Mouse (Mus musculus): ENCODE measurements at regions not wholly inside any gene's neighbourhood (a gene's known extent, or its start where the extent isn't known, plus 50 kb on each side); places are given as distances from the start of the nearest gene placed in this dataset.

DNA sequence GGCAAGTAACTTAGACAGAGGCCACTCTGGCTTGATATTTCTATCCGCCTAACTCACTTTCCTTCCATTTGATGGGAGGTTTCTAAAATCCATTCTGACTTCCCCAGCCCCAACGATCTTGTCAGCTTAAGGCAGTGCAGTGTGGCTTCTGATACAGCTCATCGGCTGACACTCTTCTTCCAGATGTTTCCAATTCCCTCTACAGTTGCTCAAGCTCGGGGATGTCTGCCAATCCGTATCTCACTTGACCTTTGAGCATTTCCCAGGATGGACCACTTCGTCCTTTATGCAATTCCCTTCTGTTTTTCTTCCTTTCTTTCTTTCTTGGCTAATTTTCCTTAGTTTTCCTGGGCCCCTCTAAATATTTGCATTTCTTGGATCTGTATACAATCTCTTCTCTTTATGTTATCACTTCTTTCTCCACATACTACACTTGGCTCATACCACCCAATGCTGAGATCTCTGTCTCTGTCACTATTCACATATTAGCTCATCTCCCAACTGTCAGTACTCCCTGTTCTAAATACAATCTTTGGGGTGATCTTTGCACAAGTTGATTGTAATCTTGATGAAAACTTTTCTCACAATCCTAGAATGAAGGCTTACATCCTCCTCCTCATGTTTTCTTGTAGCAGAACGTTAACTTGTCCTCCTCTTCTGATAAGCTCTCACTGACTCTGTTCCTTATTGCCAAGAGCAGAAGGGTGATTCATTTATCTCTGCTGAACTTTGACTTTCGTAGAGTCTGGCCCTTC is 2636.5 kb upstream of the Gm7489 start:
- no peak for ATAC-seq (replicated peaks; ENCODE audit: low read depth, poor library complexity, severe bottlenecking)

- no peak for ATAC-seq (replicated peaks; ENCODE audit: low read depth, poor library complexity, severe bottlenecking)
These were observed 2636.0 kb upstream of the Gm7489 start for GRCm38 (mm10) chr15:51248789-51249040.

- no peak for ATAC-seq (replicated peaks; ENCODE audit: low read depth, poor library complexity, severe bottlenecking)
These were observed 2630.6 kb upstream of the Gm7489 start for GRCm38 (mm10) chr15:51254143-51254542.

- no peak for ATAC-seq (replicated peaks; ENCODE audit: low read depth, poor library complexity, severe bottlenecking)
These were observed 2629.5 kb upstream of the Gm7489 start for GRCm38 (mm10) chr15:51255203-51255615.

DNA sequence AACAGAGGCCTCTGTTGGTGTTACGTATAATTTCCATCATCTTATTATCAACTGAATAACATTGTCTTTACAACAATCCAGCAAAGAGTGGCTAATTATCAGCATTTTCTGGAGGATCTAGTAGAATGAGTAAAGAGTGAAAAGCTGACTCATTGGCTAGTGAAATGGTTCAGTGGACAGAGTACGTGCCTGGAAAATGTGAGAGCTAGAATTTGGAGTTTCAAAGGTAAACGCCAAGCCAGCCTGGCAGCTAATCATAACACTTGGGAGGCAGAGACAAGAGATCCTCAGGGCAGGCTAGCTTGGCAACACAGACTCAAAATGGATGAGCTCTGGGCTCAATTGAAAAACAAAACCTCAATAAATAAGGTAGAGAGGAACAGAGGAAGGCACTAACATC is 2628.0 kb upstream of the Gm7489 start:
- ATAC-seq (replicated peaks; ENCODE audit: low read depth, poor library complexity, severe bottlenecking) = no peak

- ATAC-seq (replicated peaks; ENCODE audit: low read depth, poor library complexity, severe bottlenecking) = no peak
These were observed 2620.0 kb upstream of the Gm7489 start for GRCm38 (mm10) chr15:51264599-51265163.

DNA sequence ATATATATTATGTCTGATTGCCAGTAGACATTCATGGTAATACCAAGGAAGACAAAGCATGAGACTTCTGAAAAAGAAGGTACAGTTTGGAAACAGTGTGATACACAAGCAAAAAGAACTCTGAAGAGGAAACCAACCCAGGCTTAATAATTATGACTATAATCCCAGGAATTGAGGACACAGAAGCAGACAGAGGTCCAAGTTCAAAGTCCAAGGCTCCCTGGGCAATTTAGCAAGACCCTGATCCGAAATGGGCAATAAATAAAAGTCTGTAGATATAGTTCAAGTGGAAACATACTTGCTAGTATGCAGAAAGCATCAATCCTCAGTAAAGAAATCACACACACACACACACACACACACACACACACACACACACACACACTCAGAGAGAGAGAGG is 2618.7 kb upstream of the Gm7489 start:
- no peak for ATAC-seq (replicated peaks; ENCODE audit: low read depth, poor library complexity, severe bottlenecking)

GRCm38 (mm10) chr15:51271632-51272312 is 2612.9 kb upstream of the Gm7489 start:
- no peak for ATAC-seq (replicated peaks; ENCODE audit: low read depth, poor library complexity, severe bottlenecking)

GRCm38 (mm10) chr15:51285334-51285733 is 2599.4 kb upstream of the Gm7489 start:
- no peak for ATAC-seq (replicated peaks; ENCODE audit: low read depth, poor library complexity, severe bottlenecking)

GRCm38 (mm10) chr15:51286352-51286751 is 2598.4 kb upstream of the Gm7489 start:
- ATAC-seq (replicated peaks; ENCODE audit: low read depth, poor library complexity, severe bottlenecking) = no peak

DNA sequence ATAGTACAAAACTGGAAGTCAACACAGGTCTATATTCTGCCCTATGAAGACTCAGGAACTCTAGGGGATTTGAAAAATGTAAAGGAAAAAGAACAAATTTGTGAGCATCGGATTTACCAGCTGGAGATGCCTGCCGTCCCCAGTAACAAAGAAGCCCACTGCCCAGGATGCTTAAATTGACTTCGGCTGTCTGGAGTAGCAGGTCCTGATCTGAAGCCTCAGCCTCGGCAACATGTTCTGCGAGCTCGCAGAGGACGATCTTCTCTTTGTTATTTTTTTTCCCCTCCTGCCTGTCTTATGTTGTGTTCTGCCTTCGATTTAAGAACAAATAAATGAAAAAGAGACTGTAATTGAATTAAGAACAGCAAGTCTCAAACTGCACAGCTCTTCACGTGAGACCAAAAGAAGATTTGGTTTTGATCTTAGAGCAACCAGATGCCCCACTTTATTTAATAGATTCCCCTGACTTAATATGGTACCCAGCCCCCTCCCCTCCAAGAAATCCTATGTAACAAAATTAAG is 2595.7 kb upstream of the Gm7489 start:
- ATAC-seq (replicated peaks; ENCODE audit: low read depth, poor library complexity, severe bottlenecking) = no peak

DNA sequence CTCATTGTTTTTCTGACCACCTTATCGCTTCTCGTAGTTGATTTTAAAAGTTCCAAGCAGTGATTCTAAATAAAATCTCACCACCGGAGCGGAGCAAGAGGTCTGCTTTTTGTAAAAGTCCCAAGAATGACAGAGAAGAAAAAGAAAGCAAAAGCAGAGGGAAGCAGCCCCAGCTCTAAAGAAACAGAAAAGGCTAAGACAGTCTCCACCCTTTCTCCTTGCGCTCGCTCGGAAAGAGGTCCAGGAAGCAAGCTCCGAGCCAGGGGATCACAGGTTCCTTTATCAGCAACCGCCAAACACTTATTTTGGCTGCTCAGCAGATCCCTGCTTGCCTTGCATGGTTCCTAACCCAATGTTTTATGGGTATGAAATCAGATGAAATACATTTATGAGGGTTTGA is 2594.8 kb upstream of the Gm7489 start:
- ATAC-seq (replicated peaks; ENCODE audit: low read depth, poor library complexity, severe bottlenecking) = 0 out of 2 replicates have a peak, but pooled peaks have one; percentile 25

DNA sequence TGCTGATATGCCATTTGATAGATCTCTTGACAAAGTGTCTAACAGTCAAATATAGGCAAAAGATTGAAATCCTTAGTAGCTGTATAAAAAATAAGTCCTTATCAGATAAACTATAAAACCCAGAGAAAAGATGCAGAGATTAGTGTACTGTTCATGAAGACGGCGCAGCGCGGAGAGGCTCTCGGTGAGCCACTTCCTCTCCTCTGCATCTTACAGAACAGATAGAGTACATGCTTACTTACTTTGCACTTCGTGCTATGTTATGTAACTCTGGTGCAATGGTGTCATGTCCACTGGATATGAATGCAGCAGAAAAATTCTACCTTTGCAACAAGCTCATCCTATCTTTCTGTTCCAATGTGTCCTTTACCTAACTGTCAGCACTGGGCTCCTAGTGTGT is 2593.5 kb upstream of the Gm7489 start:
- 0 out of 2 replicates have a peak, but pooled peaks have one; percentile 47 for ATAC-seq (replicated peaks; ENCODE audit: low read depth, poor library complexity, severe bottlenecking)

GRCm38 (mm10) chr15:51296841-51297240 is 2587.9 kb upstream of the Gm7489 start:
- ATAC-seq (replicated peaks; ENCODE audit: low read depth, poor library complexity, severe bottlenecking) = no peak

GRCm38 (mm10) chr15:51318072-51318471 is 2566.6 kb upstream of the Gm7489 start:
- no peak for ATAC-seq (replicated peaks; ENCODE audit: low read depth, poor library complexity, severe bottlenecking)

DNA sequence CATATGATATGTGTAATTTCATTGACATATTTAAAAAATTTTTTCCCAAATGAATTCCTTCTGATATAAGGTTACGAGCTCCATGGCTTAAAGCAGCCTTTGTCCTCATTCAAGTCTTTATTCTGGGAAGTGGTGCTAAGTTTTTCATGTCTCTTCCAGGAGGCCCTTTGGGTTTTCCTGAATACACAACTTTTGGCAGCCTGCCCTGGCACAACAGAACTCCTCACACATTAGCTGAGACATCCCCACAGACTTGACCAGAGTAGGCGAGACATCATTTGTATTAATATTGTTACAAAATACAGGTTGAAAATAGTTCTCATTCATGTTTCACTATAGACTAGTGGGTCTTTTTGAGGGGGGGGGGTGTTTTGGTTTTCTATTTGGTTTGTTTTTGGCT is 2565.9 kb upstream of the Gm7489 start:
- no peak for ATAC-seq (replicated peaks; ENCODE audit: low read depth, poor library complexity, severe bottlenecking)

DNA sequence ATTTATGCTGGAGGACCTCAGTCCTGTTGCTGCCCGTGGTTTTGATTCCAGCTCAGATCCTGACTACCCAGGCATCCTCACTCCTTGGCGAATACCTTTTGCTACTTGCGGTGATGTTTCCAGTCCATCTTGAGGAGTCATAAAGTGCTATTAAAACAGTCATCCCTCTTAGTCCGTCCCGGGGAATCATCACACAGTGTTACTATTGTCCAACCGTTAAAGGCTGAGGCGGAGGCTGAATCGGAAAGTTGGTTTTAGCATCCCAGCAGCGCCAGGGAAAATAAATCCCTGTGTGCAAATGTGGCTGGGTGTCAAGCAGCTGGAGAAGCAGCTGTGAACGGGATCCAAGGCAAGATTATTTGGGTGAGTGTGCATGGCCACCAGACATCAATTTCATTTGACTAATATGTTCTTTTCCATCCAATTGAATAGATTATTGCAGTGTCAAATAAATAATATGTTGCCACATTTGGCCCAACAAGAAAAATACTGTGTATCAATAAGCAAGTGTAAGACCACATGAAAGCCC is 2564.3 kb upstream of the Gm7489 start:
- no peak for ATAC-seq (replicated peaks; ENCODE audit: low read depth, poor library complexity, severe bottlenecking)

DNA sequence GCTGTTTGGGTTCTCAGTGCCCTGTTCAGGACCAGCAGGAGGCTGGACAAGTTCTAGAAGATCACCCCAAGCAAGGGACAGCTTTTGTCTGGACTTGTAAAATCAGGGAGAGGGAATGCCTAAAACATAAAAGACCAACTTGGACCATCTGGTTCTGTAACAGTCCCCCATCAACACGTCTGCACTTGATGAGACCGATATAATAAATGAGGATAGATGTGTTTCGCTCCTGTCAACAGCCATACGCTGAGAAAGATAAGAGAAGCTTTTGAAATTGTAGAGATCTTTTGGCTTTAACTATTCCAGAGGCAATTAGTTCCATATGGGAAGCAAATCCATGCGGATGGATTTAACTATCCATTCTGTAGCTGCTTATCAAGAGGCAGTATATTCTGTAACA is 2561.4 kb upstream of the Gm7489 start:
- no peak for ATAC-seq (replicated peaks; ENCODE audit: low read depth, poor library complexity, severe bottlenecking)

DNA sequence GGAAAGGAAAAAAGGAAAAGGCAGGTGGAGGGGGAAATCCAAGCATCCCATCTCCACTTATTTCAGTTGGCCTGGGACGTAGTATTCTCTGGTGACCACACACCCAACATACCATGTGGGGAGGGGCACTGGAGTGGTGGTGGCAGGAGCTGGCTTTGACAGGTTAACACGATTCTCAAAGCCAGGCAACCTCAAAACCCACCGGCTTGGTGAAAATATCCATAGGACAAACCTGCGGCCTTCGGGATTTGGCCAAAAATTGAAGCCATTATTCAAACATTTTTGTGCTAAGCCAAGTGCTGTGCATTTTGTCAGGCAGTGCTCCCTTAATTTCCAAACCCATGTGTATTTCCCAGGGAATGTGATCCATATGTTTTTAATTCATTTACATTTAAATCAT is 2560.5 kb upstream of the Gm7489 start:
- ATAC-seq (replicated peaks; ENCODE audit: low read depth, poor library complexity, severe bottlenecking) = no peak

- no peak for ATAC-seq (replicated peaks; ENCODE audit: low read depth, poor library complexity, severe bottlenecking)
These were observed 2557.0 kb upstream of the Gm7489 start for GRCm38 (mm10) chr15:51327702-51328101.

- no peak for ATAC-seq (replicated peaks; ENCODE audit: low read depth, poor library complexity, severe bottlenecking)
These were observed 2548.3 kb upstream of the Gm7489 start for GRCm38 (mm10) chr15:51336441-51336840.
